Mouse (Mus musculus) thymus, postnatal 10 days (tissue): ENCODE measurements around the gene Gpc5.
"Not testable (repeated sequence)": the region's sequence is repeated elsewhere in the genome, so short reads cannot be mapped to it uniquely, and the experiment has no call there.

Experiments
- DNase-seq, 2 experiments: peaks; one replicate each; pipeline ENCODE4 v3.0.0; 2021; ENCODE audit warnings: low spot score in 2 of 2

Gpc5 gene

DNA sequence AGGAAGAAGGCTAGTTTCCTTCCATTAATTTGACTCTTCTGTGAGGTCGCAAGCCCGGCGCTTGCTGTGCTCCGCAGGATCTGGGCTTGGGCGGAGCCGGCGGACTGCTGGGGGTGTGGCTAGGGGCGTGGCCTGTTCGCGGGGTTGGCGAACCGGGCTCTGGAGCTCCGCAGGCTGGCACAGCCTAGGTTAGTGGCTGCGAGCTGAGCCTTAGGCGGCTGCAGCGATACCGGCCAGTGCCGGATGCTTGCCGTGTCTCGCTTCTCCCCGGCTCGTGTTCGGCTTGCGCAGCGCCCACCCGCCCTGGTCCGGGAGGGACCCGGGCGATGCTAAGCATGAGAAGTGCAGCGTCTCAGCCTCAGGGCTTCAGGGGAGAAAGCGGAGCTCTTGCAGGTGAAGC lies at the start of gene Gpc5:
Gene Gpc5, plus strand, starts transcription at position 135 of the 400 bp plus-strand sequence.
- peak; percentile 72 to 84 for DNase-seq

DNA sequence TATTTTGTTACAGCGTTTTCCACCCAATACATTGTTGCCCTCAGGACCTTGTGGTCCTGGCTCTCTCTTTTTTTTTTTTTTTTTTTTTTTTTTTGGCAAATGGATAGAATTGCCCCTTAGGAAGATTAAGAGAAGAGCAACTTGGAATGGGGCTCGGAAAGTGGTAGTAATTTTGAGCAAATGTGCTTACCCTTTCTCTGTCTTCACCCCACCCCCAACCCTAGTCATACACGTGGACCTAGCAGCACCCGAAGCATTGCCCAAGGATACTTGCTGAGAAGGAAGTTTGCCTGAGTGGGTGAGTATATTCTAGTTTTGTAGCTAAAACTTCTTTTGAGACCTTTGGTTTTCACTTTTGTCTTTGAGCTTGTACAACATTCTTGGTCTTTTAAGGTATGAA lies 49.4 kb upstream of the Gpc5 start:
- no peak for DNase-seq

DNA sequence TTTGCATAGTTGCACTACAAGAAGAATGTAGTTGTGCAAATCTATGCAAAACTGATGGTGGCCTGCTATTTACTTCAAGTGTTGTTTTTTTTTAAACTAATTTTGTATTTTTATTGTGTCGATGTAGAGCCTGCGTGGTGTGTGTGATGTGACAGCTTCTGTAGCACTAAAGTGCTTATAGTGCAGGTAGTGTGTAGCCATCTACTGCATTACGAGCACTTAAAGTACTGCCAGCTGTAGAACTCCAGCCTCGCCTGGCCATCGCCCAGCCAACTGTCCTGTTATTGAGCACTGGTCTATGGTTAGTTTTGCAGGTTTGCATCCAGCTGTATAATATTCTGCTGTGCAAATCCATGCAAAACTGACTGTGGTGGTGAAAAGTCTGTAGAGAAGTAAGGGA lies 48.0 kb upstream of the Gpc5 start:
- DNase-seq, result no peak

DNA sequence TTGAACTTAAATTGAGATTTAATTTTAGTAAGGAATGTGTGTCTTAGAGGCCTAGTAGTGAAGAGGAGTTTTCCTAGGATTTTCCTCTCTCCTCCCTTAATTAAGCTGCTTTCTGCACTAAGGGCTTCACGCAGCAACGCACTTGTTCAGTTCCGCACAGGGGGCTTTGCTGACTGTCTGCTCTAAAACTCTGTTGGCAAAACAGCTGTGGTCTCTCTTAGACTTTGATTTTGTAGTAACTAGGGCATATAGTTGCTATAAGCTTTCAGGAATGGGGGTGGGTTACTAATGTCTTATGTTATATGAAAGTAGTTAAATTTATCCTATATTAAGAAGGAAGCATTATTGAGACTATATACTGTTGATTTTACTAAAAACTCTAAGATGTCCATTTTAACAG lies 46.3 kb upstream of the Gpc5 start:
- DNase-seq, result no peak

DNA sequence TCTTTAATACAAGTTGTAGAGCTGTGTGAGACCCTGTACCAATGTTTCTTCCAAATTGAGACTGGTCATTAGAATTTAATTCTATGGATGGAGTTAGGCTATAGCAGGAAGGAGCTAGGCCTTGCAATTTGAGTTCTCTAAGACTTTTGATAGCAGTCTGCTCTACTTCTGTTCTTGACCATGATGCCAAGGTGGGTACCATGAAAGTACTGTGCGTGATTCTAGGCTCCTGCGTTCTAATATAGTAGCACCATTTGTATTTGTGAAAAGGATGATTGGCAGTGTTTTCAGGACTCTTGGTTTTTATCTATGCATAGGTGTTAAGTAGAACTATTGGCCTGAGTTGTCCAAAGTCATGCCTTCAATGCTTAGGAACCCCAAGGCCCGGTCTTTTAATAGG lies 44.7 kb upstream of the Gpc5 start:
- no peak for DNase-seq

DNA sequence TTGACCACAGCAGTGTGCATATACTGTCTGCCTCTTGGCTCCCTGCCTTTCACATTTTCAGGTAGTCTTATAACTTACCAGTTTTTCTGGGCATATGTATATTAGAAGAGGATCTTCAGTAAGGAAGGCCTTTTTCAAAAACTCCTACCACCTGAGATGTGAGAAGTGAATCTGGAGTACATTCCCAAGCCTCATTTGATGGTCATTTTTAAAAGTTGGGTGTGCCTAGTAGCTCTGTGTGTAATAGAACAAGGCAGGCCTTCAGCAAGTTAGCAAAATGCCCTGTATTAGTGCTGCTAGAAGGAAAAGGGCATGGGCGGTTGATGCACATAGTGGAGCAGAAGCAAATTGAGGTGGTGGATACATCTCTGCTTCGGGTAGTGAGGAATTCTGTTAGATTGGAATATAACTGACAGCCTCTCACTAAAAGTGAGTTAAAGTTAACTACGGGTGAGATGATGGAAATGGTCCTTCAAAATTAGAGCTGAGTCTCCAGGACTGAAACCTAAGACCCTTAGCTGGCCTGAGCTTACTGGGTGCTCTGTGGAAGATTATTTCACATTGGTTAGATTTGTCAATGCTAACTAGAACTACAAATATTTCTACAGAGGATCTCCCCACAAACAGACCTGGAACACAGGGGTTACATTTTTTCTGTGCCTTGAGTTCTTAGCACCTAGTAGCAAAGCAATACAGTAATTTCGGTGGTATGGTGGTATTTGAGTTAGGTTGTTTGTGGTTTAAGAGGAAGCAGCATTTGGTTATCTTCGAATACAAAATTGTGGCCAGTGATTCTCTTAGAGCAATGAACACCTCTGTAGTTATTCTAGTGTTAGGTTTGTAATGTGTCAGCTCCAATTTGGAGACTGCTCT lies 43.8 kb upstream of the Gpc5 start:
- DNase-seq, result no peak

DNA sequence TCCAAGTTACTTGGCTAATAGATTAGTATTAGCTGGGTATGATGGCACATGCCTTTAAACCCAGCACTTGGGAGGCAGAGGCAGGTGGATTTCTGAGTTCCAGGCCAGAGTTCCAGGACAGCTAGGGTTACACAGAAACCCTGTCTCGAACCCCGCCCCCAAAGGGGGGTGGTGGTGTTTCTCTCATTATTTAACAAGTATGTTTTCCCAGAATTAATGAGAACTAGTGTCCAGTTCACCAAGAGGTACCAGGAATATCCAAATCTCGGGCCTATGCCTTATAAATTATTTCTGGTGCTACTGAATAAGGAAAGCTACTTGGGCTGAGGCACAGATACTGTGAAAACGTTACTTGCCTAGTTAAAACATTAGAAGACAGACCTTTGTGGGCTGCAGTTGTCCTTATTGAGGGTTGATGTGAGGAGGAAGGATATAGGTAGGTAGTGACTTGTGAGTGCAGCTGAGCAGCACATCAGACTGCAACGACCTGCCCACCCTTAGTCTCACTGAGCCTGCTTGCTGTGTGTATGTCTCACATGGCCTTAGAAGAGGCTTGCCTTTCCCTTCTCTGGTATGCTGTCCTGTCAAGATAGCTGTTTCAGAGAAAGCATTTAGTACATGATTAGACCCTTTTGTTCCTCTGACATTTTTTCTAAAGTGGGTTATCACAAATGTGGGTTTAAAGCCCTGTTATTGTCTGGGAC lies 43.0 kb upstream of the Gpc5 start:
- no peak for DNase-seq

DNA sequence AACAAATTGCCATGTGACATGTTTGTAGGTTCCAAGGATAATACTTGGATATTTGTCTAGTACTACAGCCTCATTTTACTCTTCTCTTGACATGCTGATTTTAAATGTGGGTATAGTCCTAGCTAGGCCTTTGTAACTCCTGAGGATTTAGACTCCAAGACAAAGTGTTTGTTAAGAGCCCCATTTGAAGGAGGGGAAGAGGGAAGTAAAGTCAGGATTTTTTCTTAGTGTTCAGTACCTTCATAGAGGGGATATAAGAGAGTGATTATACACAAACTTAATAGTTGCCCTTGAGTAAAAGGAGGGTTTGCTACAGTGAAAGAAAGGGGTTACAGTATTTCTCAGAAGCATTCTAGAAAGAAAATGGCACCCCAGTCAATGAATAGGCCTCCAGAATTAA lies 42.2 kb upstream of the Gpc5 start:
- no peak for DNase-seq

DNA sequence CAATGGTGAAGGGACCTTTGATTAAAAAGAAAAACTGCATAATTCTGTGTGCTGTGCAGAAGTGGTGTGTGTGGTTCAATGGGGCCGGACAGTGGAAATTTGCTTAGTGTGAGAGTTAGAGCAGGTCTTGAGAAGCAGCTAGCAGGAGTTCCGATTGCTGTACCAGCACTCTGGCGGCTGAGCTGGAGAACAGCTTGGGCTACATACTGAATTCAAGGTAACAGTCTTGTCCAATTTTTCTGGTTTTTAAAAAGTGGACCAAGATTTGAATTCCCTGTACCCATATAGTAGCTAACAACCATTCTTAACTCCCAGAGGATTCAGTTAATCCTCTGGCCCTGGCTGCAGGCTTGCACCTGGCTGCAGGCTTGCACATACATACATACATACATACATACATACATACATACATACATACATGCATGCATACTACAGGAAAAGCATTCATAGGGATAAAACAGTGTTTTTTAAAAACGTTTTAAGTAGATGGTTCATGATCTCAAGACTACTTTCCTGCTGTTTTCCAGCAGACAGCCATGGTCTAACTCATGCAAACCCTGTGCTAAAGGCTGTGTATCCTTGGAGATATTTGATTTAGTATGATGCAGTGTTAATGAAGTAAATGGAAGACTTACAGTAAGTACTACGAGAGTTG lies 40.8 kb upstream of the Gpc5 start:
- no peak for DNase-seq

DNA sequence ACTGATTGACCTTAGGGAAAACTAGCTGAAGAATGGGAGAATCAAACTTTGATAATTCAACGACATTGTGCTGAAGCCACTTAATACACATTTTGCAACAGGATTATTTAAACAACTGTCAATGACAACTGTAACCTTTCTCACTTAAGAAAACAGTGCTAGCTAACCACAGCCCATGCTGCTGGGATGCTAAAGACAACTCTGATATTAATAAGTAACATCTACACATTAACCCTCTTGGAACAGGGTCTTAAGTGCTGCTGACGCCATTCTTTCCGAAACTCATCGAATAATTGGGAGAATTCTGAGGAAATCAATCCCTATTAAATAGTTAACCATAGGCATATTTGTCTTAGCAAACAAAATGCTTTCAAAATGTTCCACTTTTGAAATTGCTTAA lies 39.6 kb upstream of the Gpc5 start:
- DNase-seq, result no peak

DNA sequence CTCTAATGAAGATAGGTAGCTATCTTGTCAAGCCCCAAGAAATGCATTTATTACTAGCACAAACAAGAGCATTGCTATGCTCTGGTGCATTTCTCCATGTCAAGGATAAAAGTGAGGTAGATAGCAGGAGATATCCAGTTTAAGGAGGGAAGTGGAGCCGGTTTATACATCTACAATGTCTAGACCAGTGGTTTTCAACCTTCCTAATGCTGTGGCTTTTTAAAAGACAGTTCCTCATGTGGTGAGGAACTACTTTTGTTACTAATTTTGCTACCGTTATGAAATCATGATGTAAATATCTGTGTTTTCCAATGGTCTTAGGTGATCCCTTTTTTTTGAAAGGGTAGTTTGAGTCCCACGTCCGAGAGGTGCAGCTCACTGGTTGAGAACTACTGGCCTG lies 37.8 kb upstream of the Gpc5 start:
- DNase-seq, result no peak

DNA sequence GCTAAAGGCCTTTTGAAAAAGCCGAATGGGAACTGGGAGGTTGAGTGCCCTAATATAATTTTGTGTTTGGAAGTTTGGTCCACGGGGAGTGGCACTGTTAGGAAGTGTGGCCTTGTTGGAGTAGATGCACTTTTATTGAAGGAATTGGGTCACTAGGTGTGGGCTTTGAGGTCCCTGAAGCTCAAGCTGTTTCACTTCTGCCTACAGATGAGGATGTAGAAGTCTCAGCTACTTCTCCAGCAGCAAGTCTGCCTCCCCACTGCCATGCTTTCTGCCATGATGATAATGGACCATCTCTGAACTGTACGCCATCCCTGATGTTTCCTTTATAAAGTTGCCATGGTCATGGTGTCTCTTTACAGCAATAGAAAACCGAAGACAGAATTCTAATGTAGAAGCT lies 34.5 kb upstream of the Gpc5 start:
- DNase-seq, result no peak

DNA sequence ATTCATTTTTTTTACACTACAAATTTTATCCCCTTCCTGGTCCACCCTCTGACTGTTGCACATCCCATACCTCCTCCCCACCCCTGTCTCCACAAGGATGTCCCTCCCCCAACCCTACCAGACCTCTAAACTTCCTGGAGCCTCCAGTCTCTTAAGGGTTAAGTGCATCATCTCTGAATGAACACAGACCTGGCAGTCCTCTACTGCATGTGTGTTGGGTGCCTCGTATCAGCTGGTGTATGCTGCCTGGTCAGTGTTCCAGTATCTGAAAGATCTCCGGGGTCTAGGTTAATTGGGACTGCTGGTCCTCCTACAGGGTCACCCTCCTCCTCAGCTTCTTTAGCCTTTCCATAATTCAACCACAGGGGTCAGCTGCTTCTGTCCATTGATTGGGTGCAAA lies 25.9 kb upstream of the Gpc5 start:
- not testable (repeated sequence) for DNase-seq

DNA sequence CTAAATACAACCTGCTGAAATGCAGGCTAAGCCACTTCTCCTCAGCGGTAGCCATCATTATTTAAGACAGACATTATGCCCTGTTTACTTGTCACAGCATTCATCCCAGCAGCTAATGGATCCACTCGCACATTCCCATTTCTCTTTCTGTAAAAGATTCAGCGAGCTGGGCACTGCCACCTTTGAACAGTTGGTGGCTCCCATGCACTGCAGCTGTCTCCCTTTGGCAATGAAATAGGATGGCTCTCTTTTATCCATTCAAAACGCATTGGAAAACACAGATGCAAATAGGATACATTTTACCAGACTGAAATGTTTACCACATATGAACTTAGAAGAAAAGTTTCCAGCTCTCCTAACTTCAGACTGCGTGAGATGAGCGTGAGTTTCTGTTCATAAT lies 21.5 kb upstream of the Gpc5 start:
- DNase-seq, result no peak

DNA sequence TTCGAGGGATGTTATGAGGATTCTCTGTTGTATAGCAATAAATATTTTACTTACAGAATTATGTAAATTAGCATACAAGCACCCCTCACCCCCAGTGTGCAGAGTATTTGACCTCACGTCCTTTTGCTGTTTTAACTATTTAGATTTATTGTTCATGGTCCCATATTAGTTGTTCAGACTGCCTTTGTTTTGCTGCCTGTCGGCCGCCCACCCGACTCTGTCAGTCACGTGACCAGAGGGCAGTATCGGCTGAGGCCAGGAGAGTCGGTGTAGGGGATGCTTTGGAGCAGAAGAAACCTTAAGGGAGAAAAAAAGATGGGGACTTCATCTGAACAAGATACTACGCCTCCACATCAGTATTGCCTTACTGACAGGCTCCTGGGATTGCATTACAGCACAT lies 14.7 kb upstream of the Gpc5 start:
- no peak for DNase-seq

DNA sequence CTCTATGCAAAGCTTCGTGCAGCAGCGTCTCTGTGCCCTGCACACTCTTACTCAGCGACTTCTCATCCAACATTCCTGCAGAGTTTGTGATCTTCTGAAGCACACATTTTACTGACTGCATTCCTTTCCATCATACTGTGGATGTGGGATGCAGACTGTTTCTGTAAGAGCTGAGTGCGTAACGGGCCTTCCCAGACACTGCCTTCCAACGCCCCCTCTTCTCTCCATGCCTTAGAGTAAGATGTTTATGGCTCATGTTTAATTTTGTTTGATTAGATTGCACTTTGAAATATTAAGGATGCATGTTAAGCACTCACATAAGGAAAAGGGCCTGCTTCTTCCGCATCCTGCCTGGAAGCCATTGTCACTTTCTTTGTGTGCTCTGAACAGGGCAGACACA lies 14.0 kb upstream of the Gpc5 start:
- DNase-seq, result no peak

DNA sequence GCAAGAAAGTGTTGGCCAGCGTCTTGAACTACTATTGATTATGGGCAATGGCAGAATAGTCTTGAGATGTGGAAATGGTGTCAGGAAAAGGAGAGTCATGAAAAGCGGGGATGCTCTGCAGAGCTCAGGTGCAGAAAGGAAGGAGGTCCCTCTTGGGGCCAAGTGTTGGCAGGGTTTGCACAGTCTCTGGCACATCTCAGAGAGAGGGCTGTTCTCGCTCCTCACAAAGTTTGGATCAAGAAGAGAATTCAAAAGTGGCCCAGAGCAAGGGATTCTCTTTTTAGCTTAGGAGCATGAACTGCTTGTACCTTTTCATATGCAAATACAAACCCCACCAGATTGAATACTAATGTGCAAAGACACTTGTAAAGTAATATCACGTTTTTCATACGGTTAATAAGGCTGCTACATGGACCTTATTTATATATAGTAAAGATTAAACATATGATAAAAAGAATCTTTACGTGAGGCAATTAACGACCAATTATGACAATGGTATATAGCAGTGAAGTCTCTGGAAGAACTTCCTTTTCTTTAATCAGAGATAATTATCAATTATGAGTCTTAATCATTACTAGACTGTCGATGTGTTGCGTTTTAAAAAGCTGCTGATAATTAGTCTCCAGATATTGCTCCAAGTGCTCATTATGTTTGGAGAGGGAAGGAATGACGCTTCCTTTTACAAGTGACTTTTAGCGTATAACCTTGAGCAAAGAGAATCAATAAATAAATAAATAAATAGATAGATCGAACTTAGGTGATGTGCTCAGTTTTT lies 10.1 kb upstream of the Gpc5 start:
- DNase-seq, result no peak

DNA sequence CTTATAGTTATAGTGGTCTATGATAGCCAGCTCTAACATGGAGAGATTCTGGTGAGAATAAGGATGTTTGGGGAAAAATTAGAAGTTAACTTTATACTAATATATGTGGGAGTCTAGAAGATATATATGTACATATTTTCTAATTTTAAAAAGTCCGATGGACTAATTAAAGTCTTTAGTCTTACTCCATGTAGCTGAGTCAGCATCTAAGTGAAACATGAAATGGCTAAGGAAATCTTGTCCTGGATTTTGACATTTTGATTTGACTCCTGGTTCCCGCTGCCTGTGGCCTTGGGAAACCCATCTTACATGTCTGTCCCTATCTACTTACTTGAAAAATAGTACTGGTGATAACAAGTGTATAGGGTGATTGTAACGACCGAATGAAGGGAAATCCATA lies 1.5 kb upstream of the Gpc5 start:
- no peak for DNase-seq

DNA sequence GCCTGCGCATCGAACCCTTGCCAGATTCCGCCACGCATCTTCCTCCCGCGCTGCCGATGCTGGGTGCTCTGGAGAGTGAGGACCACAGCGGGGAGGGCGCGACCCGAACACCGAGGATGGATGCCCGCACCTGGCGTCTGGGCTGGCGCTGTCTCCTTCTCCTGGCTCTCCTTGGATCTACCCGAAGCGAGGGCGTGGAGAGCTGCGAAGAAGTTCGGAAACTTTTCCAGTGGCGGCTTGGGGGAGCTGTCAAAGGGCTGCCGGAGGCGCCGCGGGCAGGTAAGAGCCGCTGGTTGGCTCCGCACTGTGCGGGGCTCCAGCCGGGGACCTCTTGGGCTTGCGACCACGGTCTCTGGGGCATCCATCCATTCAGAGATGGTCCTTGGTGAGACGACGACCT lies 495 bp downstream of the Gpc5 start:
- peak in 1 of 2 experiments; percentile 8 for DNase-seq

DNA sequence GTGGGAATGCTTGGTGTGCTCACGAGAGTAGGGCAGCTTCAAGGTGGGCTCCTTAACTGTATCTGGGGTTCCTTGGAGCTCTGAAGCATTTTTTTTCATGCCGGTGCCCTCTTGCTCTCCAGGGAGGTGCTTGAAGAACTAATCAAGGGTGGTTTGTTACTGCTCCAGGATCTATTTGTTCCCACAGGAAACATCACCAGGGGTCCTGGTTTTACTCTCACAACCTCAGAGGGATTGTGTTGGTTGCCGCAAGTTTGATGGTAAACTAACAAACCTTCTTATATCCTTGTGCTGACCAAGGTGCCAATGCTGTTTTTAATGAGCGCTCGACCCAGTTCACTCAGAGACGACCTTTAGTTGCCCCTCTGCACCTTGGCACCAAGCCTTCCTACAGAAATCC lies 937 bp downstream of the Gpc5 start:
- DNase-seq, result no peak

DNA sequence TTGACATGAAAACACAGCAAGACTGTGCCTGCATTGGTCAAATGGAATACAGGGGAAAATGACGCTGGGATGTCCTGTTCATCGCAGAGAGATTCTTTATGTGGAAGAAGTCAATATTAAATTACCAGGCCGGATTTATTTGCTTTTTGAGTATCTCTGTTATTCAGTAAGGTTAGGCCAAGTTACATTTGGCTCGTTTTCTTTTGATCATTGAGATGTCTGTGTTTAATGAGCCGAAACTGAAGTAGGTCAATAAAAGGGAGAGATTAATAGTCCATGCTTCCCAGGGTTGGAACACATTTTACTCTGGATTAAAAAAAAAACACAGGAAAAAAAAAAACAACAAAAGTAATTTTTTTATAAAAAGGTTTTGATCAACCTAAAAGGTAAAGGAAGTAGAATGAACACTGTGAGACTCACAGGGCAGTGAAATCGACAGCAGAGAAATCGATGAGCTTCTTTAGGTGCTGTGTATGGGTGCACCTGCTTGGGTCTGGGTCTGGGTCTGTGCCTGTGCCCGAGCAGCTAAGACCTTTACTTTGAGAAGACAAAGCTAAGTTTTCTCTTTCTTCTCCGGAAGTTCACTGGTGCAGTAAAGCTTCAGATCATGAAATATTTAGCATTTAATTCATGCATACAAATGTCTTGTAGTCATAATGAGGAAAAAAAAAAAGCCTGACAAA lies 8.7 kb downstream of the Gpc5 start:
- DNase-seq, result no peak

DNA sequence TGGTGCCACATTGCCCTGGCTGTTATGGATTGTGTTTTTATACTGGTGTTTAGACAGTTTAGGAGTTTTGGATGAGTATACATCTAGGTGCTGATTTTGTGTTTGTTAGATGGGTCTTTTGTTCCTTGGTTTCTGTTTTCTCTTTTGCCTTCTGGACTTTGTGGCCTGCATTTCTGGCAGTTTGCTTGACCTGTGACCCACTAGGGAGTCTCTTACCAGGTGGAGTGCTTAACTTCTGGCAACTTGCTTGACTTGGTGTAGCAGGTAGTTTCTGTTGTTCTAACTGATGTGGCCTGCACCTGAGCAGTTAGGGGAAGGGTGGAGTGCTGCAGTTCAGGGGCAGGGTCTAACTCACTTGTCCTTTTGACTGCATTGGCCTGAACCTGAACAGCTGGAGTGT lies 14.3 kb downstream of the Gpc5 start:
- no peak for DNase-seq
